Mouse (Mus musculus): ENCODE measurements around the gene Serpinf1.
"Not testable (repeated sequence)": the region's sequence is repeated elsewhere in the genome, so short reads cannot be mapped to it uniquely, and the experiment has no call there.

Gene Serpinf1

GRCm38 (mm10) chr11:75424459-75424858 is 2.0 kb upstream of the Serpinf1 start:
- intact Hi-C loops (cut with DNase I) = no loop called here

- intact Hi-C loops (cut with DNase I) = no loop called here
These were observed 1.5 kb upstream of the Serpinf1 start for GRCm38 (mm10) chr11:75424033-75424432.

DNA sequence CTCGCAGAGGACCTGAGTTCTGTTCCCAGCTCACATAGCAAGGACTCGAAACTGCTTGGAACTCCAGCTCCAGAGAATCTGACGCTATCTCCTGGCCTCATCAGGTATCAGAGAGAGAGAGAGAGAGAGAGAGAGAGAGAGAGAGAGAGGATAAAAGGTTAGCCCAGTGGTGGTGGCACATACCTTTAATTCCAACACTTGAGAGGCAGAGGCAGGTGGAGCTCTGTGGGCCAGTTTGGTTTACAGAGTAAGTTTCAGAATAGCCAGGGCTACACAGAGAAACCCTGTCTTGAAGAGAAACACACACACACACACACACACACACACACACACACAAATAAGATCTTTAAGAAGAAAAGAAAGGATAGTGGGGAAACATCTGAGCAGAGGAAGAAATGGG is 590 bp upstream of the Serpinf1 start:
- intact Hi-C loops (cut with DNase I) = no loop called here

DNA sequence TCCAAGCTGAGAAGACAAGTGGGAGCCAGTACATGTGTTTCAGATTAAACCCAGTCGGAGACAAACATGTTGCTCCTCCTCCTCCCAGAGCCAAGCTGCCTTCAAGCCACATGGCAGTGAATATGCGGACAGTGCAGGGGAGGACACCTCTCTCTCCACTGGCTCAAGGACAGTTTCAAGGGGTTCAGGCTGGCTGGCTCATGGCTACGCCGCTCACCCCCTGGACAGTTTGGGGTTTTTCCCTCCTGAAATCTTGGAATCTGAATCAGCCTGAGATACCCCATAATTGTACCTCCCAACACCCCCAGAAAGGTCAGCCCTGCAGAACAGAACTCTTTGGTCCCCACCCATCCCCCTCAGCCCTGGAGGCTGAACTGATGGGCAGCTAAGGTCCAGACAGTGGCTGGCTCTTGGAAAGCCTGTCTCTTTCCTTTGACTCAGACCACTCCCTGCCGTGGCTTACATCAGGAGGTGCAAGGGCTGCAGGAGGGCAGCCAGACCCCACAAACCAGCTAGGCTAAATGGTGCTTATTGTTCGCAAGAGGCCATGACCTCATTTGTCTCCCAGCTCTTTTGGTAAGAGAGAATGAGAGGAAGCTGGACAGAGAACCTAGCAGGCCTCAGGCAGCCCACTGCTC is 1.0 kb downstream of the Serpinf1 start:
- intact Hi-C loops (cut with DNase I) = no loop called here

GRCm38 (mm10) chr11:75420810-75421374 is 1.6 kb downstream of the Serpinf1 start:
- intact Hi-C loops (cut with DNase I) = no loop called here

DNA sequence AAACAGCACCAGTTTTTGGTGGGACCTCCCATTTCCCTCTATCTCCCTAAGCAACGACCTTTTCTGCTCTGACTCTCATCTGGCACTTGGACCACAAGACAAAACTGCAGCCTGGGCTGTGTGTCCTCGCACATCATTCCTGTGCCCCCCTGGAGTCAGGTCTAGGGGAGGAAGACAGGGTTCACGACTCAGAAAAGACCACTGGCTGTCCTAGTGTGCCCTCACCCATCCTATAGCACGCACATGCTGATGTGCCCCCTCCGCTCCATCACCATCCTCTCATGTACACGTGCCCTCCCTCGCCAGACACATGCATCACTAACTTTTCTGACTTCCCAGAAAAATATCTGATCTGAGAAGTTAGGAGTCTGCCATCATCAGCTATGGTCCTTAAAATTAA is 2.5 kb downstream of the Serpinf1 start:
- intact Hi-C loops (cut with DNase I) = no loop called here

DNA sequence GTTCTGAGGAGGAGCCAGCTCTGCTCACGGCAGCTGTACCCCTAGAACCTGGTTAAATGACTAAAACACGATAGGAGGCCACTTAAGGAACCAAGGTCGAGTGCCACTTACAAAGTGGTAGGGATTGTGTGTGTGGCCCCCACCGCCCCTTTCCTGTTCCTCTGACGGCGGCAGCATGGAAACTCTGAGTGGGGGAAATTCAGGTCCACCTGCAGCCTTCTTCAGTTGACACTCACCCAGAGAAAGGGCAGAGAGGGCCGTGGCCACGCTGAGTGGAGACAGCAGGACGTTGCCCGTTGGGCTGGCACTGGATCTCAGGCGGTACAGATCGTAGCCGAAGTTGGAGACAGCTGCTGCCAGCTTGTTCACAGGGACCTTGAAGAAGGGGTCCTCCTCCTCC is 6.5 kb downstream of the Serpinf1 start:
- intact Hi-C loops (cut with DNase I) = loop anchor here (10.0 kb wide), 1 partner anchor 159 kb away; no protein-coding TSS in a partner anchor

GRCm38 (mm10) chr11:75415096-75415495 is 7.4 kb downstream of the Serpinf1 start:
- intact Hi-C loops (cut with DNase I) = loop anchor here (10.0 kb wide), 1 partner anchor 160 kb away; no protein-coding TSS in a partner anchor

GRCm38 (mm10) chr11:75410591-75410990 is 11.9 kb downstream of the Serpinf1 start:
- intact Hi-C loops (cut with DNase I) = loop anchor here (10.0 kb wide), 1 partner anchor 164 kb away; no protein-coding TSS in a partner anchor

DNA sequence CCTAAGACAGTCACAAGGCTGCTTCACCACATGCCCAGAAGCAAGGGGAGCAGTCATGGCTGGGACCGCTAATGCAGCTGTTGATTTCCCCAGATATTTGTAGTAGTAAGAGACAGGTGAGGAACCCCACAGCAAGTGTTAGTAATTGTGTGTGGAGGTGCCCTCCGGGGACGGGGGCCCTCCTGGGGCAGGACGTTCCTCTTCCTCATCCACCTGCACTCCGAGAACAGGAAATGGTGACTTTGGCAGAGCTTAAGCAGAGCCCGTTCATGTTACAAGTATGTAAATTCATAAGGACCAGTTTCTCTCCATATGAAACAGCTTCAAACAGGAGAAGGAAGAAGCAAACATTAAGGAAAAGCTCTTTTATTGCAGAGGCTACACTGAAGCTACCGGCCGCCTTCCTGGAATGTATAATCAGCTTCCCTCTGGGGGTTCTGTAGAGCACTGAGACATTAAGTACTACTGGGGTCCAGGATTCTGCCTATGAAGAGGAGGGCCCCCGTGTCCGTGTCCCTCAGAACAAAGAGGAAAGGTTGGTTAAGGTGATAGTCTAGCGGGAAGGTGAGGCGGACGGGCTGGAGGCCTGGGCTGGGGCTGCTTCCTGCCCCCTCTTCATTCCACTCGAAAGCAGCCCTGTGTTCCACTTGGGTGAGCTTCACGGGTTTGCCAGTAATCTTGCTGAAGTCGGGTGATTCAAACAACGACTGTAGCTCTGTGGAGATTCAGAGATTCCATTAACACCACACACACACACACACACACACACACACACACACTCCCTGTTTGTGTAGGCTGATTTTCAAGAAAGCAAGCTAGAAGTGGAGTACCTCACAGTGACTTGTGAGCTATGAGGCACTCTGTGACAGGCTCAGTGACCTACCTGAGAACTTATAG is 12.6 kb downstream of the Serpinf1 start:
- intact Hi-C loops (cut with DNase I) = loop anchor here (10.0 kb wide), 2 partner anchors 165 to 225 kb away; no protein-coding TSS in a partner anchor

- intact Hi-C loops (cut with DNase I) = loop anchor here (10.0 kb wide), 1 partner anchor 222 kb away; no protein-coding TSS in a partner anchor
These were observed 15.6 kb downstream of the Serpinf1 start for GRCm38 (mm10) chr11:75406865-75407264.

GRCm38 (mm10) chr11:75406104-75406503 is 16.4 kb downstream of the Serpinf1 start:
- intact Hi-C loops (cut with DNase I) = loop anchor here (10.0 kb wide), 1 partner anchor 221 kb away; no protein-coding TSS in a partner anchor

DNA sequence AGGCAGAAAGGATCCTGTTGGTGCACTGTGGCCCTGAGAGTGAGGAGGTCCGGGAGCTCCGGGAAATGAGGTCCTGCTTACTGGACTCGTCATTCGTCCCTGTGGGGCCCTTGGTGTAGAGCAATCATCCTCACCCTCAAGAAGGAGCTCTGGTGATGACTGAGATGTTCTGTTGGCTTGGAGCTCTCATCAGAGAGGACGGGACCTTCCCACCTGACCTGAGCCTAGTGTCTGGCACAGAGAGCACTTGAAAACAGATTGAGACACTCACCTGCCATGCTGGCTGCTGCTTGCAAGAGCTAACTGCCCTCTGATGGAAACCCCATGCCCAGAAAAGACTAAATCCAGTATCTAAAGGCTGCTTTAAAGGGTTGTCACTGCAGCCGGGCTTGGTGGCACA is 17.7 kb downstream of the Serpinf1 start:
- intact Hi-C loops (cut with DNase I) = loop anchor here (5.0 to 10.0 kb wide), 2 partner anchors 108 to 220 kb away; partner anchors contain the start of genes Rilp and Scarf1

GRCm38 (mm10) chr11:75403301-75404052 is 19.0 kb downstream of the Serpinf1 start:
- intact Hi-C loops (cut with DNase I) = loop anchor here (5.0 to 10.0 kb wide), 2 partner anchors 109 to 219 kb away; partner anchors contain the start of genes Rilp and Scarf1

- intact Hi-C loops (cut with DNase I) = loop anchor here (5.0 to 10.0 kb wide), 2 partner anchors 110 to 217 kb away; partner anchors contain the start of genes Rilp and Scarf1
These were observed 20.2 kb downstream of the Serpinf1 start for GRCm38 (mm10) chr11:75402271-75402690.

DNA sequence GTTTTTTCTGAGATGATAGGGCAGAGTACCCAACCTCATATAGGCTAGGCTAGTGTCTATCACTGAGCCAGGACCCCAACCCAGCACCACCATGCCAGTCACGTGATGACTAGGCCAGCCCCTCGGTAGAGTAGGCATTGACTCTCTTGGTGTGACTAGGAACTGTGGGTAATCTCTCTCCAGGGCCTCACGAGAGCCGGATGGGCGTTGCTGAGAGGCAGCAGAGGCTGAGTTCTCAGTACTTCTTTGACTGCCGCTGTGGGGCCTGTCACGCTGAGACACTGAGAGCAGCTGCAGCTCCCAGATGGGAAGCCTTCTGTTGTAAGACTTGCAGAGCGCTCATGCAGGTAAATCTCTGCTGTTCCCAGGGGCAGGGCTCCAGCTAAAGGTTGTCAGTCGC is 22.4 kb downstream of the Serpinf1 start:
- intact Hi-C loops (cut with DNase I) = loop anchor here (5.0 to 10.0 kb wide), 2 partner anchors 112 to 215 kb away; partner anchors contain the start of genes Rilp and Scarf1

- intact Hi-C loops (cut with DNase I) = no loop called here
These were observed 23.1 kb downstream of the Serpinf1 start for GRCm38 (mm10) chr11:75399411-75399841.

- intact Hi-C loops (cut with DNase I) = no loop called here
These were observed 25.0 kb downstream of the Serpinf1 start for GRCm38 (mm10) chr11:75397452-75397851.

DNA sequence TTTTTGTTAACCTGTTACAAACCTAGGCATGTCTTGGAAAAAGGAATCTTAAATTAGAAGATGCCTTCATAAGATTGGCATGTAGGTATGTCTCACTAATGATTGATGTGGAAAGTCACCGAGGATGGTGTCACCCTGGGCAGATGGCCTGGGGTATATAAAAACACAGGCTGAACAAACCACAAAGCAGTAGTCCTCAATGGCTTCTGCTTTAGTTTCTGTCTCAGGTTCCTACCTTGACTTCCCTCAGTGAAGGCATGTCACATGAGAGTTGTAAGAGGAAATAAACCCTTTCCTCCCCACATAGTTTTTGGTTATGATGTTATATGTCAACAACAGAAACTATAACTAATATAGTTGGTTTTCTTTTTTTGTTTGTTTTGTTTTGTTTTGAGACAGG is 26.9 kb downstream of the Serpinf1 start:
- intact Hi-C loops (cut with DNase I) = no loop called here

- intact Hi-C loops (cut with DNase I) = not testable (repeated sequence)
These were observed 39.0 kb downstream of the Serpinf1 start for GRCm38 (mm10) chr11:75383529-75383928.
